Mouse (Mus musculus): Measurements from ENCODE around the gene Podn. TPM values are rescaled to one million over a fixed set of nuclear protein-coding genes. Genes with fewer than 3 reads are reported as not detected.

The Podn gene
- polyA plus RNA-seq, 2 experiments = 0.25 to 0.66 TPM

DNA sequence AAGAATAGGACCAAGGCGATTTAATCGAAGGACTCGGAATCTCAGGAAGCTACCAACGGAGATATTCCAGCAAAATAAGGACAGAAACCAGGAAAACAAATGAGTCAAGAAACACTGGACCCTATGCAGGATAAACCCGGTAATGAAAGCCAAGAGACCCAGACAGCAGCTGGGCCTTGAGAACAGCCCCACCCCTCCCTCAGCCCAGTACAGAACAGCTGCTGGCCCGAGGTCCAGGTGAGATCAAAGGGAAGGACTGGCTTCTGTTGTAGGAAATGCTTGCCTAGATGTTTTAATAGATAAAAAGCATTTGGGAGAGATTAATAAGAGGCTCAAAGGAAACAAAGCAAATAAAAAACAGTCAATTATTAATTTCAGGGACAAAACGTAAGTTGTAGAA lies 121.2 kb downstream of the Podn start:
- Histone ChIP-seq H3K9ac (replicated peaks) (no peak overlapping the region), H3K27me3 (ENCODE audit: control insufficient read depth, insufficient read depth, low read length) (no peaks in the 10 kb centered on the region), H3K9me3 (ENCODE audit: control insufficient read depth, low read length) (no peaks in the 10 kb centered on the region), H3K4me1 (replicated peaks; ENCODE audit: control insufficient read depth in 2 of 2, insufficient read depth in 2 of 2, low read length in 1 of 2) (no peaks in the 10 kb centered on the region), H3K27ac (no peak overlapping the region), H3K4me2 (ENCODE audit: low read depth) (no peak overlapping the region), H3K4me3 (ENCODE audit: insufficient read depth in 1 of 2, low read depth in 2 of 2, low read length in 2 of 2) (no peak overlapping the region), H3K36me3 (replicated peaks; ENCODE audit: control insufficient read depth, insufficient read depth, low read depth) (no peaks in the 10 kb centered on the region)
- 69% methylated on average over 7 of the region's 7 CpGs for WGBS (ENCODE audit: insufficient replicate concordance)
- TF ChIP-seq CTCF (IDR thresholded peaks at IDR 0.05; ENCODE audit: low read depth) (no peak), EP300 (IDR thresholded peaks at IDR 0.05; ENCODE audit: low read depth) (no peak)
- DNase-seq (ENCODE audit: low read depth in 3 of 3, low spot score in 3 of 3) = no peak
- no peak for ATAC-seq (ENCODE audit: insufficient read depth)

DNA sequence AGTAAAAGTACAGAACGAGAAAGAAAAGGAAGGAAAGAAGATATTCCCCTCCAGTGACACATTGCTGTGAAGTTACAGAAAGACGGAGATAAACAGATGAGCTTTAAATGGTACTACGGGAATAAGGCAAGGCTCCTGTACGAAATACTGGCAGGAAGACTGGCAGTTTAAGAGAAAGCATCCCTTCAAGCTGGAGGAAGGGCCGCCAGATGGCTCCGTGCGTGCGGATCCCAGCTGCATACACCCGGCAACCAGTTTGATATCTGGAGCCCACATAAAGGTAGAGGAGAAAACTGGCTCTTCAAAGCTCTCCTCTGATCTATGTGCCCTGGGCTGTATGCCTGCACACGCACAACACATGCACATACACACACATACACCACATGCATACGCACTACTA lies 121.7 kb downstream of the Podn start:
- H3K27me3 ChIP-seq (ENCODE audit: control insufficient read depth, insufficient read depth, low read length) = no peaks in the 10 kb centered on the region
- H3K9me3 ChIP-seq (ENCODE audit: control insufficient read depth, low read length) = no peaks in the 10 kb centered on the region
- H3K4me1 ChIP-seq (replicated peaks; ENCODE audit: control insufficient read depth in 2 of 2, insufficient read depth in 2 of 2, low read length in 1 of 2) = no peaks in the 10 kb centered on the region
- TF ChIP-seq EP300 (IDR thresholded peaks at IDR 0.05; ENCODE audit: low read depth) (no peak), CTCF (IDR thresholded peaks at IDR 0.05; ENCODE audit: low read depth) (no peak)
- H3K27ac ChIP-seq = no peak overlapping the region
- no peaks in the 10 kb centered on the region for H3K36me3 ChIP-seq (replicated peaks; ENCODE audit: control insufficient read depth, insufficient read depth, low read depth)
- no peak overlapping the region for H3K9ac ChIP-seq (replicated peaks)
- no peak overlapping the region for H3K4me2 ChIP-seq (ENCODE audit: low read depth)
- DNase-seq (ENCODE audit: low read depth in 3 of 3, low spot score in 3 of 3) (no peak), ATAC-seq (ENCODE audit: insufficient read depth) (no peak)
- no peak overlapping the region for H3K4me3 ChIP-seq (ENCODE audit: insufficient read depth in 1 of 2, low read depth in 2 of 2, low read length in 2 of 2)
- 74% methylated on average over 11 of the region's 11 CpGs for WGBS (ENCODE audit: insufficient replicate concordance)

DNA sequence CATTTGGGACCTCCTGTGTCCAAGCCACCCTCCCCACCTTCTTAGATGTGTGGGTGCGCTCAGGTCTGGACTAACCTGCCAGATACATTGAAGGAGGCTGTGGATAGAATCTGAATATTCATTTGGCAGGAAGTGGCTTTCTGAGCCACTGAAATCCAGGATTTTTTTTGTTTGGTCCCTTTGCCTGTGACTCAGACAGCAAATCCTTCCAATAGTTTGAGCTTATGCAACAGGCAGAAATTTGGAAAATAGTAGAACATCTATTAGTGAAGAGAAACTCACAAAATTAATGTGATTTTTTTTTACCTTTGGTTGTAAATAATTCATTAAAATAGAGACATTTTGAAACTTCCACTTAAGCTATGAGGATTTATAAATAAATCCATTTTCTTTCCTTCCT lies 125.1 kb downstream of the Podn start:
- TF ChIP-seq CTCF (IDR thresholded peaks at IDR 0.05; ENCODE audit: low read depth) = no peak
- no peak for TF ChIP-seq EP300 (IDR thresholded peaks at IDR 0.05; ENCODE audit: low read depth)
- Histone ChIP-seq H3K9me3 (ENCODE audit: control insufficient read depth, low read length) (no peaks in the 10 kb centered on the region), H3K36me3 (replicated peaks; ENCODE audit: control insufficient read depth, insufficient read depth, low read depth) (no peaks in the 10 kb centered on the region), H3K27me3 (ENCODE audit: control insufficient read depth, insufficient read depth, low read length) (no peaks in the 10 kb centered on the region), H3K27ac (no peak overlapping the region), H3K4me3 (ENCODE audit: insufficient read depth in 1 of 2, low read depth in 2 of 2, low read length in 2 of 2) (no peak overlapping the region), H3K4me2 (ENCODE audit: low read depth) (no peak overlapping the region), H3K9ac (replicated peaks) (no peak overlapping the region), H3K4me1 (replicated peaks; ENCODE audit: control insufficient read depth in 2 of 2, insufficient read depth in 2 of 2, low read length in 1 of 2) (no peaks in the 10 kb centered on the region; a peak in 1 of 4 replicates)
- ATAC-seq (ENCODE audit: insufficient read depth) (no peak), DNase-seq (ENCODE audit: low read depth in 3 of 3, low spot score in 3 of 3) (no peak)
- WGBS (ENCODE audit: insufficient replicate concordance) = 59% methylated on average over 1 of the region's 1 CpGs

DNA sequence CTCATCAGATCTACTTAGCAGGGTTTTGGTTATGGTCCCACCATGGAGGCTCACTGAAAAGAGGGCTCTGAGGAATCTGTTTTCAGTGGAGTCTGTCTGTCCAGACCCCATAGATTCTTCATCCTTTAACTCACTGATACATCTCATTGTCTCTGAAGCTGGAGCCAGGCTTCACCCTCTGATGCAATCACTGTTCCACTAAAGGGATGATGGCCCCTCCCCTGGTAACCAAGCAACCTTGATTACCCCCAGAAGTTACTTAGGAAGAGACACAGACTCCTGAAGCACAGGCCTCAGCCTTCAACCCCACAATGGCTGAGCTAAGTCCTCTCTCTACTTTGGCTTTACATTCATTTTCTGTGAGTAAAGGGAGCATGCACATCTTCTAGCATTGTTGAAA lies 126.5 kb downstream of the Podn start:
- no peak overlapping the region for H3K9ac ChIP-seq (replicated peaks)
- no peaks in the 10 kb centered on the region for H3K27me3 ChIP-seq (ENCODE audit: control insufficient read depth, insufficient read depth, low read length)
- no peaks in the 10 kb centered on the region; a peak in 1 of 4 replicates for H3K4me1 ChIP-seq (replicated peaks; ENCODE audit: control insufficient read depth in 2 of 2, insufficient read depth in 2 of 2, low read length in 1 of 2)
- no peak overlapping the region for H3K4me2 ChIP-seq (ENCODE audit: low read depth)
- no peaks in the 10 kb centered on the region for H3K36me3 ChIP-seq (replicated peaks; ENCODE audit: control insufficient read depth, insufficient read depth, low read depth)
- H3K9me3 ChIP-seq (ENCODE audit: control insufficient read depth, low read length) = no peaks in the 10 kb centered on the region
- DNase-seq (ENCODE audit: low read depth in 3 of 3, low spot score in 3 of 3) (no peak), ATAC-seq (ENCODE audit: insufficient read depth) (no peak)
- no peak overlapping the region for H3K4me3 ChIP-seq (ENCODE audit: insufficient read depth in 1 of 2, low read depth in 2 of 2, low read length in 2 of 2)
- H3K27ac ChIP-seq = no peak overlapping the region
- TF ChIP-seq CTCF (IDR thresholded peaks at IDR 0.05; ENCODE audit: low read depth) (no peak), EP300 (IDR thresholded peaks at IDR 0.05; ENCODE audit: low read depth) (no peak)

DNA sequence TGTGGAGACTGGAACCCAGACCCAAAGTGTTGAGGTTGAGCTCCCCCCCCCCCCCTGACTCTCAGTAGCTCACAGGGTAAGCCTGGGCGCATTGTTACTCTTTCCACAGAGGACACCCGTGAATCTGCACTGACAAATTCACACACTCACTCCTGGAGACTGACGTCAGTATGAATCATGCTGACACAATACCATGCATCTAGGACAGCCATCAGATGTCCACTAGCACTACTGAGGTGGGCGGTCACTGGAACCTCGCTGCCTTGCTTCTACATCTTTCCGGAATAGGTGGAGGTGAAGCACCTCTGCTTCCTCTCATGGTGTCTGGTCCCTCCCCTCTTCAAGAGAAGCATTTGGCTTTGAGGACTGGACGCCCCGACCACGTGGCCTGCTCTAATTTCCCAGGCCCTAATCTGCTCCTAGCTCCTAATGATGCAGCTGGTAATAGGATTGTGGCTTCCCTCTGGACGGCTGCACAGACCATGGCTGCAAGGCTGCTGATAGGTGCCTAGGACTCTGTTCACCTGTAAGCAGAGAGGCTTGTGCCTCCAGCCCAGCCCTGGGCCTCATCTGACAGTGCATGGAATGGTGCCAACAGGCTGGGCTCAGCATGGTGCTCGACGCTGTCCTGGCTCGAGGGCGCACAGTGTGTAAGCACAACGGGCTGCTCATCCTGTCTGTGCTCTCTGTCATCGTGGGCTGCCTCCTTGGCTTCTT lies 128.1 kb downstream of the Podn start, which contains the start of gene Slc1a7:
Slc1a7 (plus strand) TSS at position 367 of the 717 bp plus-strand sequence.
- no peak for TF ChIP-seq CTCF (IDR thresholded peaks at IDR 0.05; ENCODE audit: low read depth)
- DNase-seq (ENCODE audit: low read depth in 3 of 3, low spot score in 3 of 3) = no peak
- Histone ChIP-seq H3K9me3 (ENCODE audit: control insufficient read depth, low read length) (no peaks in the 10 kb centered on the region), H3K27ac (no peak within 1 kb of the TSS), H3K27me3 (ENCODE audit: control insufficient read depth, insufficient read depth, low read length) (no peaks in the 10 kb centered on the region), H3K4me2 (ENCODE audit: low read depth) (no peak within 1 kb of the TSS), H3K36me3 (replicated peaks; ENCODE audit: control insufficient read depth, insufficient read depth, low read depth) (no peaks in the 10 kb centered on the region), H3K4me3 (ENCODE audit: insufficient read depth in 1 of 2, low read depth in 2 of 2, low read length in 2 of 2) (no peak within 1 kb of the TSS), H3K9ac (replicated peaks) (no peak within 1 kb of the TSS), H3K4me1 (replicated peaks; ENCODE audit: control insufficient read depth in 2 of 2, insufficient read depth in 2 of 2, low read length in 1 of 2) (no peaks in the 10 kb centered on the region; a peak in 1 of 4 replicates)
- no peak for ATAC-seq (ENCODE audit: insufficient read depth)
- 63% methylated on average over 16 of the region's 16 CpGs for WGBS (ENCODE audit: insufficient replicate concordance)

All from liver, embryonic 14.5 days (tissue).